Mouse (Mus musculus) lung, postnatal 25 days (tissue): ENCODE data around the gene Snrnp70.
A peak's percentile ranks its signal among the peaks of the same experiment; 100 is the strongest.

ENCODE experiments used
- DNase-seq: peaks from one replicate; pipeline ENCODE4 v3.0.0; 2022; ENCODE audit warnings: low spot score

Snrnp70 gene

GRCm38 (mm10) chr7:45395578-45396336, at the start of gene Snrnp70:
Gene Snrnp70, minus strand, starts transcription at chr7:45395742.
- DNase-seq, result peak; percentile 100

GRCm38 (mm10) chr7:45443526-45444420, 48.2 kb upstream of the Snrnp70 start:
- DNase-seq, result no peak

- DNase-seq, result peak; percentile 36
These were observed 42.2 kb upstream of the Snrnp70 start, which contains the start of gene Ruvbl2 for GRCm38 (mm10) chr7:45437521-45438276. Gene Ruvbl2, minus strand, starts transcription at chr7:45438096.

GRCm38 (mm10) chr7:45437046-45437445, 41.5 kb upstream of the Snrnp70 start:
- DNase-seq, result no peak

- DNase-seq, result no peak
These were observed 40.9 kb upstream of the Snrnp70 start for GRCm38 (mm10) chr7:45436444-45436843.

GRCm38 (mm10) chr7:45435038-45435437, 39.5 kb upstream of the Snrnp70 start:
- DNase-seq, result peak; percentile 46

- DNase-seq, result peak; percentile 100
These were observed 38.9 kb upstream of the Snrnp70 start, which contains the start of gene Gys1 for GRCm38 (mm10) chr7:45434203-45435015. Gene Gys1, plus strand, starts transcription at chr7:45434844.

GRCm38 (mm10) chr7:45433835-45434202, 38.3 kb upstream of the Snrnp70 start:
- no peak for DNase-seq

- no peak for DNase-seq
These were observed 31.0 kb upstream of the Snrnp70 start for GRCm38 (mm10) chr7:45426556-45426955.

- no peak for DNase-seq
These were observed 25.7 kb upstream of the Snrnp70 start for GRCm38 (mm10) chr7:45421194-45421593.

GRCm38 (mm10) chr7:45420615-45420919, 25.0 kb upstream of the Snrnp70 start, which contains the start of gene Lhb:
Gene Lhb, plus strand, starts transcription at chr7:45420820.
- no peak for DNase-seq

- DNase-seq, result peak; percentile 29
These were observed 24.5 kb upstream of the Snrnp70 start for GRCm38 (mm10) chr7:45419859-45420614.

- no peak for DNase-seq
These were observed 22.5 kb upstream of the Snrnp70 start for GRCm38 (mm10) chr7:45417962-45418492.

GRCm38 (mm10) chr7:45415636-45416035, 20.1 kb upstream of the Snrnp70 start:
- DNase-seq, result no peak

GRCm38 (mm10) chr7:45414740-45415224, 19.2 kb upstream of the Snrnp70 start:
- DNase-seq, result no peak

- peak; percentile 46 for DNase-seq
These were observed 18.6 kb upstream of the Snrnp70 start for GRCm38 (mm10) chr7:45413864-45414739.

- DNase-seq, result peak; percentile 34
These were observed 17.7 kb upstream of the Snrnp70 start, which contains the start of gene Ntf5 for GRCm38 (mm10) chr7:45413113-45413863. Gene Ntf5, plus strand, starts transcription at chr7:45413695.

GRCm38 (mm10) chr7:45412421-45412820, 16.9 kb upstream of the Snrnp70 start:
- DNase-seq, result no peak
